Mouse (Mus musculus) ovary, adult 18-20 months (tissue): ENCODE measurements around the gene Prr36.
"Not testable (repeated sequence)": the region's sequence is repeated elsewhere in the genome, so short reads cannot be mapped to it uniquely, and the experiment has no call there.

Source experiments
- DNase-seq: peaks from one replicate; pipeline ENCODE4 v3.0.0; 2022; ENCODE audit warnings: low spot score, mixed read lengths

The Prr36 gene

DNA sequence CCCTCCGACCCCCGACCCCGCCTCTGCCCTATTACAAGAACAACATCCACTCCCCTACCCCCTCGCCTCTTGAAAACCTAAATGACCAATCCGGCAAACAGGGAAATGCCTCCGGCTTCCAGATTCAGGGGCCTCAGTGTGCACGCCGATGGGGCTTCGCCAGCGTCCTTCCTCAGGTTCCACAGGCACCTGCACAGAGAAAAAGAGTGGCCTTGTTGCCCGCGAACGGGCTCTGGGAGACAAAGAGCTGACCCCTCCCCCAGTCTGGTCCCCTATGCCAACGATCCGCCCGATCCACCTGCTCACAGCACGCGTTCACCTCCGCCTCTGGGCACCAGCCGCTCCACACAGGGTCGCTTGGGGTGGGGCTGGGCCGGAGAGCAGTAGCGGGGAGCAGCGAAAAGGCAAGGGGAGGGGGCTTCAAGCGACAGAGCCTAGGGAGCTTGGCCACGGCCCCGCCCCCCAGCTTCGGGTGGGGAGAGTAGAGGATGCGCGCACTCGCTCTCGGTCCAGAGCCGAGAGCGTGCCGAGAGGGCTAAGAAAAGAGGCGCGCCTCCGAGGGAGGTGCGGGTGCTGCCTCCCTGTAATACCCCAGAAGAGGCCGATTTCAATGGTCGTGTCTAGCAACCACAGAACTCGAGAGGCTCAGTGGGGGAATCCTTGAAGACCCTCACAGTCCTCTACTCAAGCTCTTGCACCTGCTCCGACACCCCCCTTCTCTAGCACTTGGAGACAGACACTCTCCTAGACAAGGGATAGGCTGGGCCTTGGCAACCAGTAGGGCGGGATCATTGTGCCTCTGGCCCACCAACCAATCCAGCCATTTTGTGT, at the start of gene Prr36:
Gene Prr36 (minus strand): TSS at position 669 of the 831 bp plus-strand sequence.
- no peak for DNase-seq

DNA sequence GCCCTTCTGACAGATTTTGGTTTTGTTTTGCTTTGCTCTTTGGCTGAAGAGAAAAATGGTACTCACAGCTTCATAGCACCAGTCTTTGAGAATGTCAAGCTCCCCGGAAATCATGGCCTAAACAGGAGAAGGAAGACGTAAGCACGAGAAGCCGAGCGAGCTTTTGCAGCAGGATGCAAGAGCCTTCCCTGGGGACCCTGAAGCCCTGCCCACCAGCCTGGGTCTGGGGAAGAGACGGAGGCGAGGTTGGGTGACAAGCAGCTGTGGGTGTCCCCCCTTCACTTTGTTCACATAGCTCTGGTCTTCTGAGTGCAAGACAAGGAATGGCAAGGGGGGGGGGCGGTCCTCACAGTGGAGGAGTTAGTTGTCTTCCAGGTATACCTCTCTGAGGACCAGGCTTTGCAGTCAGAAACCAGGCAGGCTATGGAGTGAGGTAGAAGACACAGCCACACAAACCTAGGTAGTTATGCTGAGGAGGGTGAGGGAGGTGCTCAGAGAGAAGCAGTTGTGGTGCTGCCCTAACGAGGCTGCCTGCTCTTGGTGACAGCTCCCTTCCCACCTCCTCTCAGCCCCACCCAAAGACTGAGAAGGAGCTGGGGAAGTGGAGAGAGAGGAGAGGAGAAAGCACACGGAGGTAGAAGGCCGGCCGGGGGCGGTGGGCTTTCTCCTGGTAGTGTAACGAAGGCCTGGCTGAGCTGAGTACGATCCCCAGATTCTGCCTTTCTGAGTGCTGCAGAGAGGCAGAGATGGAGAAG, 48.1 kb upstream of the Prr36 start:
- DNase-seq, result no peak

DNA sequence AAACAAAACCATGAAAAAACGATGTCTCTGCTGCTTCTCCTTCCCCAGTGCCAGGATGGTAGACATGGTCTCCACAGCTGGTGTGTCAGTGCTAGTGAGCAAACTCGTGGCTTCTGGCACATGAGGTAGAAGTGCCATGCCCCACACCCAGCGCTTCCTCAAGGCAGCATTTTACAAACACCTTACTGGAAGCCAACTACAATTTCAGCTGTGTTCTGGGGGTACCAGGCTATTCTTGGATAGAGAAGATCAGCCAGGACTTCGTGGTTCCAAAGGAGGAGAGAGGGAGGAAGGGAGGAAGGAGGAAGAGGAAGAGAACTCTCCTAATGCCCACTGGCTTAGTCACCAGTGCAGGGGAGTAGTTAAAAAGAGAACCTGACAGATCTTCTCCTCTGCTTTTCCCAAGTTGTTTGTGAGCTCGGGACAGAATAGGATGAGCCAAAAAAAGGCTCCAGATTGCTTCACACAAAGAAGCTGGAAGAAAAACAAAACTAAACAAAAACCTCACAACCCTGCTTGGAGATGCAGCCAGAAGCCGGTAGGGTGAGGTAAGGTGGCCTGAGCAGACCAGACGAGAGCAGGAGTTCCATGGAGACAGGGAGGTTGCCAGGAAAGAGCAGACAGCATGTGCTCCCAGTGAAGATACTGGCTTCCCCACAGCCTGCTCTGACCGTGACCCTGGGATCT, 46.0 kb upstream of the Prr36 start:
- no peak for DNase-seq

DNA sequence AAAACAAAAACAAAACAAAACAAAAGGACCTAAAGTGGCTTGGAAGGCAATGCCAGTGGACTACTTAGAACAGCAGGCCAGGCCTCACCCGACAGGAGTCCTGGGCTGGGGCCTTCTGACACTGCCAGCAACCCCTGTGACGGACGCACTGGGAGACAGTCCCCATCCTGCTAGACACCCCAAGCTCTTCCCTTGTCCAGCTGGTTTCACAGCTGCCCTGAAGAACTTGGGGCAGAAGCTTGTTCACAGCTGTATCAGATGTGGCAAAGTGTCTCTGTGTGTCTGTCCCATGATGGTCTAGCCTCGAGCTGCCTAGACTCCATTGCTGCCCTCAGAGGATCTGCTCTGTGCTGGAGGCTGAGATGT, 42.5 kb upstream of the Prr36 start:
- no peak for DNase-seq

DNA sequence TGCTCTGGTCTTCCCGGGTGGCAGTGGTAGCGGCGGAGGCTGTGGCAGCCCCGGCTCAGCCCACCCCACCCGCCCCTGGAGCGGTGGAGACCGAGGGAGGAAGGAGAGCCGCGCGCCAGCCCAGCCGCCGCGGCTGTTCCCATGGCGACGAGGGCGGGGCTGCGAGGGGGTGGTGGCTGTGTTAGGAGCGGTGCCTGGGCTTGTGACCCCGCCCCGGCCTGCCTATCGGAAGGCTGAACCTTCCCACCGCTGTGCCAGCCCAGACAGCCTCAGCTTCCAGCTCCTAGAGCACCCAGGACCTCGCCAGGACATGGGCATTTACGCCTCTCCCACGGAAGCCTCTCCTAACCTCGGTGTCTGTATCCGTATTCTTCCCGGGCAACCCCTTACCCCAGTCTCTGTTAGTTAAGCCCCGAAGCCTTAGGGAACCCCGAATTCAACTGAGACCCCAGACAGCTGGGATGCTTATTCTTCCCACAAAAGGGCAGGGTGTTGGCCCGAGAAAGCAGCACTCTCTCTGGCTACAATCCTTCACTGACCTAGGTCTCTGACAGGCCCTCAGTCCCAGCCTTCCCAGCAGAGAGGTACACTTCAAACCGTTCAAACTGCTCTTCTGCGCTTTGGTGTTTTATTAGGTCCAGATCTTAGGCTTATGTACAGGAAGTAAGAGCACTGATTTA, 42.0 kb upstream of the Prr36 start, which contains the start of gene Ctxn1:
Gene Ctxn1 (minus strand): TSS at position 150 of the 680 bp plus-strand sequence.
- peak; percentile 94 for DNase-seq

DNA sequence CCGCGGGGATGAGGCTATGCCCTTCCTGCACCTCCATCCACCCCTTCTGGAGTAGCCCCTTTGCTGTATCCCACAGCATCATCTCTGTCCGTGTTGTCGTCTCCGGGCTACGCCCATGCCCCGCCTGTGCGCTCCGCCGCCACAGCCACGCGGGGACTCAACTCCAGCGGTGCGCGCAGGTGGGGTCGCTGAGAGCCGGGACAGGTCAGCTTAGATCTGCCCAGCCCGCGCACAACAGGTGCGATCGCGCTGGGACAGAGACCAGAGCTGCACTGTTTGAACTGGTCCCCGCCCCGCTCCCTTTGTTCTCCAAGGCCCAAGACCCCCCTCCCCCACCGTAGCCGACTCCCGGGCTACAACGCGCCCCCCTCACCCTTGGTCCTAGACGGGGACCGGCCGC, 41.4 kb upstream of the Prr36 start:
- no peak for DNase-seq

DNA sequence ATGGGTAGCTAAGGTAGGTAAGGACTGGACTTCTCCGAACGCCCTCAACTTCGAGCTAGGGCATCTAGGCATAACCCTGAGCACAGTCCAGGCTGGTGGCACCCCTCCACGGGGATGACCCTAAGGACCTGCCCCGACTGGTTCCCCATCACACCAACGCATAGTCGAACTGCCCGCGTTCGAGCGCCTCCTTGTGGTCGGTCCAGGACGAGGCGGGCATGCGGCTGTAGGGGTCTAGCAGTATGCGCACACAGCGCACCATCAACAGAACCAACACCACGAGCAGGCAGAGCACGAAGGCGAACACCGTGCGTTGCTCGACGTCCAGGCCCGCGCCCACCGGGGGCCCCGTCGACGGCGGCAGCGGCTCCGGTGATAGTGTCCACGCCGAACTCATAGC, 41.0 kb upstream of the Prr36 start:
- peak; percentile 49 for DNase-seq

DNA sequence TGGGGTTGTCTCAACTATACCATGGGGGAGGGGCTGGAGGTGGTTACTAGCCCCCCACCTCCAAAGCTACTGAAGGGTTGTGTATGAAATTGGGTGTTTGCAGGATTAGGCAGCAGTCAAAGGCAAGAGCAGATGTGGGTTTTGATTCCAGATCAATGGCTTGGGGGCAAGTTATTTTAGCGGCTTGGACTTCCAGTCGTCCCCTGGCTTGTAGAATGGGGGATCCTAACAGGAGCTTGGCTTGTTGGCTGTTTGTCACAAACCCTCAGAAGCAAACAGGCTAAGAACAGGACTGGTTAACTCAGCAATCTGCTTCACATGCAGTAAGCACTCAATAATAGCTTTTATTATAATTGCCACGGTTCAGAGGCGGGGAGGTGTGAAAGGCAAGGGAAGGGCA, 40.1 kb upstream of the Prr36 start:
- no peak for DNase-seq

DNA sequence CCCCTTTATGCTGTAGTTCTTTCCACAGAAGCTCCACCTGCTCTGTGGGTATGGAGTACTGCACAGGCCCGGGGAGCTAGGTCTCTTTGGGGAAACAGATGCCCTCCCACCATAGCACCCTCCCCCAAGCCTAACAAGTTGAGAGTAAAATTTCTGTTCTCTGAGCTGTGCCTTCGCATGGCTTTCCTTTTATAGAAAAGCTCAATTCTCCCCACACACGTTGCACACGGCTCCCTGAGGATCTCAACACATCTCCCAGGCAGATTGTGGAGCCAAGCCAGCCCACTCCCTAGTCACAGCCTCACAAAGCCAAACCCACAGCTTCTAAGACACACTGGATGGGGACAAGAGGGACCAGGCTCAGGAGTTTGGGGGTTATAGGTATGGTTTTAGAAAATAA, 39.7 kb upstream of the Prr36 start:
- no peak for DNase-seq

DNA sequence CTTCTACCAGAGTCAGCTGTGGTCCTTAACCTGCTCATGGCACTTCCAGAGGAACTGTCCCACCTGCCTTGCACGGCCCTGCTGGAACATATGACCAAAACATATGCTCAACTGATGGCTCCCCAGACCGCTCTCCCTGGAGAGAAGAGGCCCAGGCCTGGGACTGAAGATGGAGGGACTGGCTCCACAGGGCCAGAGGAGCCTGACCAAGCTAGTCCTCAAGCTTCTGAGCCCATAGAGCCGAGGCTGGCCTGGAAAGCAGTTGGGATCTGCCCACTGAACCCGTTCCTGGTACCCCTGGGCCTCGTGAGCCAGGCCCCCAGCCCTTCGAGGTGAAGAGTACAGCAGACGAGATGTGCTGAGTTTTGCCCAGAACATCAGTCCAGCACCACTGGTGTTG, 38.2 kb upstream of the Prr36 start:
- not testable (repeated sequence) for DNase-seq

DNA sequence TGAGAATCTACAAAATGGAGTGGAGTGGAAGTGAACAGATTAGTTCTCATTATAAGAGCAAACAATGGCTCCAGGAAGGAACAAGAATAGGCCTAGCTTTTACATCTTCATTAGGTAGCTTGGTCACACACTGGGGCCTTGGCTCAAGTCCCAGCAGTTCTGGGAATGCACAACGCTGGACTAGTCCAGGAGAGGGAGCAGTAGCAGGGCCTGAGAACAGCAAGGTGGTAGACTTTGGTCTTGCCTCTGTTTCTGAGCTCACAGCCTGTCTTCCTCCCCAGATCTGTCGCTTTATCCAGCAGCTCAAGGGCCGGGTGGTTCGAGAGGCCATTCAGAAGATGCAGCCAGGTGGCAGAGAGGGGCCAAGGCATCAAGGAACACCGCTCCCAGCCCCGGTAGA, 36.7 kb upstream of the Prr36 start:
- DNase-seq, result no peak

DNA sequence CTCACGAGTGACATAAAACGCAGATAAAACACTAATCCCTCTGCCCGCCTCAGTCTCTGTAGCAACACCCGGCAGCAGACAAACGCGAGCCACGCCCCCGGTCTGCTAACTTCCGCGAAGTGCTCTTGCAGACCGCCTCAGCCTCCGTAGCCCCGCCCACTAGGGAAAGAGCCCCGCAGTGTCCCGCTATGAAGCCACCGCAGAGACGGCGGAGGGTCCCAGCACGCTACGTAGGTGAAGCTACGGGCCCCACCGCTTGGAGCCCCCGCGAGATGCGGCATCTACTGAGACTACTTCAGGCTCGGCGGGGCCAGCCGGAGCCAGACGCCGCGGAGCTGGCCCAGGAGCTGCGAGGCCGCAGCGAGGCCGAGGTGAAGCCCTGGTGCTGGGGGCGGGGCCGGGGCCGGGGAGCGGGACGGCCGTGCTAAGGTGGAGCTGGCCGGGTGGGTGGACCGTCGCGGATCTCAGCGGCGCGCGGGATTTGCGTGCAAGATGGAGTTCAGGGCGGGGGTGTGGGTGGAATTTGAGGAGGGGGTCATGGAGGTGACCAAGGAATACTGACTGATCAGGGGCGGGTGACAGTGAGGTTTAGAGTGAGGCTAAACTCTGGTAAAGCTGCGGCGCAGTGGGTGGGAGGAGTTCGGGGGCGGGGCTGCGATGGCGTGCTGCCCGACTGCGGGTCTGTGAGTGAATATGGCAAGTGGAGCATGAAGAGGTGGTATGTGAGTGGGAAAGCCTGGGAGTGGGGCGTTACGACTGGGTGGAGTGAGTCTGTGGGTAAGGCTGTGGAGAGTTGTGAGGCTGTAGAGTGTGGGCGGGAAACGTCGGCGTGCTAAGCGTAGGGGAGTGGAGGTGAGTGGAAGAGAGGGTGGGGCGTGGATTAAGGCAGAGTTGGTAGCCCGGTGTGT, 35.9 kb upstream of the Prr36 start, which contains the start of gene Snapc2:
Gene Snapc2 (plus strand): TSS at position 147 of the 908 bp plus-strand sequence.
- DNase-seq, result peak; percentile 91

DNA sequence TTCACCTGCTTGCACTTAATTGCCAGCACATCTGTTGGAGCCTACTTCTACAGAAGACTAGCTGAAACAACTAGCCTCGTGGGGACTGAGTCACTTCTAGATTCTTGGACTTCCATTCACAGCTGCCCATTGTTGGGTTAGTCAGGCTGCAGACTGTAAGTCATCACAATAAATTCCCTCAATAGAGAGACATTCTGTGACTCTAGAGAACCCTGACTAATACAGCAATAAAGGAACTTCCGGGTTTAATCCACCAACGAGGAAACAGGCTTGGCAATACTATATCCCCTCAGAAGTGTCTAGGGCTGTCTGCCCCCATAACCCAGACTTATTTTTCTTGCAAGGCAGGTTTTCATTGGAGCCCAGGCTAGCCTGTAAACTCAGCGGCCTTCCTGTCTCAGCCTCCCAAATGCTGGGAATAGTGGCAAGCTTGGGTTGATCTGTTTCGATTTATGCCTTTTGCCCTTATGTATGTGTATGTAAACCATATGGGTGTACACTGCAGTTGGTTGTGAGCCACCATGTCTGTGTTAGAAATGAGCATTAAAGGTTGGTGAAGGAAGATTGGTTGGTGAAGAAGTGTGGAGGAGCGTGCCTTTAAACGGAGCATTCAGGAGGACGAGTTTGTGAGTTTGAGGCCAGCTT, 35.0 kb upstream of the Prr36 start:
- DNase-seq, result no peak

DNA sequence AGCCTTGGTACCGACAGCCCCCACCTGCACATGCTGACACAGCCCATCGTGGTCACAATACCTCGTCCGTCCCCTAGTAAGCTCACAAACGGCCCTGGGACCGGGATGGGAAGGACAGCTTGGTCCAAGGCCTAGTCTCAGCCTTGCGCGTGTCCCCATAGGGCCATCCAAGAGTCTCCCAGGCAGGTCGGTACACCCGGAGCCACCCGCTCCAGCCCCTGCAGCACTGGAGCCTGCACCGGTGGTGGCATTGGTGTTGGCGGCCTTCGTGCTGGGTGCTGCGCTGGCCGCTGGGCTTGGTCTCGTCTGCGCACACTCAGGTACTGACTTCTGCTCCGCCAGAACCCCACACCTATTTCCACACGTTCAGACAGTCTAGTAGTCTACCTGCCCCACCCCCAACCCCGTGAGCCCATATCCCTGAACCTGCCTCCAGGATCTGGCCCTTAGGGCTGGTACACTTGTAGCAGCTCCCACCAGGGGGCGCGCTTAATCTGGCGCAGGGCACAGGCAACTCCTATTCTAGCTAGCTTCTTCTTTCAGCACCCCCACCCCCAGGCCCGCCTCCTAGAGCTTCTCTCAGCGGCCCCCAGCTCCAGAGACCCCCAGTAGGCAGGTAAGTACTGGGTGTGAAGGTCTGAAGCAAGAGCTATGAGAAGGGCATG, 33.2 kb upstream of the Prr36 start:
- DNase-seq, result peak; percentile 59

DNA sequence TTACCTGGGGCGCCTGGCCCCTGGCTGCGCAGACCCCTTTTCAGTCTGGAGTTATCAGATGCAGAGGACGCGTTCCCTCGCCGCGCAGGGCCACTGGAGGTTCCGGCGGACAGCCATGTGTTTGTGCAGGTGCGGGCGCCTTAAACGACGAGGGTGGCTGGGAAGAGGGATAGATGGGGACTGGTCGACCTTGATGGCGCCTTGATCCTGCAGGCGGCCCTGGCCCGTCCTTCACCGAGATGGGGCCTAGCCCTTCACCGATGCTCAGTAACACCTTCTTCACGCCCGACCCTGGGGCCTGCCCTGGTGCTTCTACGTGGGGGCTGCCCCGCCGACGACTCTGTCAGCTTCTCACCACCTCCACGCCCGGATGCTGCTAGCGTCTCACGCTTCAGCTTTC, 32.0 kb upstream of the Prr36 start:
- peak; percentile 62 for DNase-seq

DNA sequence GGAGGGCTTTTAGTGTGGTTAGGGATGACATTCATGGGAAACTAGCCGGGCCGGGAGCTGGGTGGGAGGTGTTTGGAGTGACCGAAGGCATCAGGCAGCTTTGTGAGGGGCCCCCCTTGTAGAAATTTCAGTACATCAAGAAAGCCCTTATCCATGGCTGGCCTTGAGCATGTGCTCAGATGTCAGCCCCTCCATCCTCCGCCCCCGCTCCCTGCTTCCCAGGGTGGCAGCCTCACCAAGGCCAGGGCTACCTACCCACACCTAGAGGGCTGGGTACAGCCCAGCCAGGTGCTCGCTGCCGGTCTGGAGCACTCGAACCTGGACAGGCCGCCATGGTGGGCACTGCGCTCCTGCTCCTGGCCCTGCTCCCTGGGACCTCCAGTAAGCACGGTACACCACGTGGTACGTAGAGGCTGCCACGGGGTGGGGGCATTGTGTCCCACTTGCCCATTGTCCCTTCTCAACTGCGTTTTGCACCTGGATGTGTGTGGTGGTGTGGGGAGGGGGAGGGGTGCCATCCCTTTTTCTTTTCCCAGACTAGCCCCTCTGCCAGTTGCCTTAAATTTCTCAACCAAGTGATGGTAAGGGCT, 30.8 kb upstream of the Prr36 start, which contains the start of gene Tgfbr3l:
Gene Tgfbr3l (plus strand): TSS at position 264 of the 590 bp plus-strand sequence.
- peak; percentile 50 for DNase-seq

DNA sequence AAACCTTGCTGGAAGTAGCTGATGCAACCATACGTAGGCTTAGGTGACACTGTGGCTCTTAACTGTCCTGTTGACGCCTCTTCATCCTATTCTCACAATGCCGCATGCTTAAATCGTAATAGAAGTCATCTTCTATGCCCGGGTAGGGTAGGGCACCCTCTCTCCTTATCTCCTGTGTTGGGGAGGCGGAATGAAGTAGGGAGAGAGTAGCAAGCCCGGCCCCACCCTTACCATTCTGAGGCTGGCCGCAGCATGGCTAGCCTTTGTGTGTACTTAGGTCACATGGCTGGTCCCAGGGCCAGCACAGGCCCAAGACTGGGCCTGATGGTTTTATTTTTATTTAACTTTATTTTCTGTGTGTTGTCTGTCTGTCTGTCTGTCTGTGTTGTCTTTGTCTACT, 30.0 kb upstream of the Prr36 start:
- no peak for DNase-seq

DNA sequence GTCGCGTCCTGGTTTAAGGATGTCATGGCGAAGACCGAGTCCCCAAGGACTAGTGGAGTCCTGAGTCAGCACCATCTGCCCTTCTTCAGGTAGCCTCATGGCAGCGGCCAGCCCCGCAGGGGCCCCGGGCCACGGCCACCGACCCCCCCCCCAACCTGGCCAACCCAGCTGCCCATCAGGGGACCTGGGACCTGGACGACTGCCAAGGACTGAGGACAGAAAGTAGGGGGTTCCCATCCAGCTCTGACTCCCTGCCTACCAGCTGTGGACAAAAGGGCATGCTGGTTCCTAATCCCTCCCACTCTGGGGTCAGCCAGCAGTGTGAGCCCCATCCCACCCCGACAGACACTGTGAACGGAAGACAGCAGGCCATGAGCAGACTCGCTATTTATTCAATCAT, 28.5 kb upstream of the Prr36 start:
- no peak for DNase-seq

DNA sequence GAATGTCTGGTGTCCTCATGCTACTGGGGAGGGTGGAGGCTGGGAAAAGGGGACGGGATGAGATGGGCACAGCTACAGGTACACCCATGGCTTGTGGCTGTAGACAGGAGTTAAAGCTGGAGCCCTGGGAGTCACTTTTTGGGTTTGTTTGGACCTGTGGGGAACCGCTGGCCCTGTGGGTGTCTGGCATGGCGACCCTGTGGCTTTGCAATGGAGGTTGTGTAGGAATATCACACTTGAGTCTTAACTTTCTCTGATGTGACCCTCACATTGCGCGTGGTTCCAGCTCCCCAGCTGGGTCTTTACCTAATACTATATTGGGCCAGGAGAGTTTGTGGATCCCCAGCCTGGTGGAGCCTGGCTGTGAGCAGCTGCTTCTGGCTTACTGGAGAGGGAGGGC, 27.8 kb upstream of the Prr36 start:
- DNase-seq, result no peak
